Mouse (Mus musculus) hindbrain, embryonic 16.5 days (tissue): ENCODE measurements around the gene Ssxb9. TPM values are rescaled to one million over a fixed set of nuclear protein-coding genes. Genes with fewer than 3 reads are reported as not detected.
"Not testable (repeated sequence)": the region's sequence is repeated elsewhere in the genome, so short reads cannot be mapped to it uniquely, and the experiment has no call there.

ENCODE experiments used
- ATAC-seq: fragments of 200-750 bp; cut with Nextera tagmentation; 2 replicates; pipeline ENCODE4 v1.8.0; 2017; ENCODE audit warnings: moderate TSS enrichment, moderate library complexity
- H3K27ac ChIP-seq: fragments of 300-500 bp; sonication (generic); 2 replicates; pipeline ENCODE4 v1.5.1; 2014; ENCODE audit warnings: low read depth, mild to moderate bottlenecking, control low read depth, low read length, moderate library complexity
- H3K27me3 ChIP-seq: fragments of 300-500 bp; sonication (generic); replicated peaks from 2 replicates; pipeline ENCODE4 v1.6.1; 2014; ENCODE audit warnings: low read length; ENCODE audit not compliant: control insufficient read depth, insufficient read depth
- H3K36me3 ChIP-seq: fragments of 300-500 bp; sonication (generic); 2 replicates; pipeline ENCODE4 v1.6.1; 2014; ENCODE audit warnings: mild to moderate bottlenecking, low read length, moderate library complexity, mixed read lengths; ENCODE audit not compliant: control insufficient read depth, insufficient read depth
- H3K4me1 ChIP-seq: fragments of 300-500 bp; sonication (generic); 2 replicates; pipeline ENCODE4 v1.6.1; 2014; ENCODE audit warnings: low read depth, low read length; ENCODE audit not compliant: control insufficient read depth, insufficient read depth
- H3K4me2 ChIP-seq: fragments of 300-500 bp; sonication (generic); 2 replicates; pipeline ENCODE4 v1.6.1; 2014; ENCODE audit warnings: mild to moderate bottlenecking, low read length, control low read depth, moderate library complexity
- H3K4me3 ChIP-seq: fragments of 300-500 bp; sonication (generic); 2 replicates; pipeline ENCODE4 v1.5.1; 2014; ENCODE audit warnings: mild to moderate bottlenecking, low read length, control low read depth, moderate library complexity
- H3K9ac ChIP-seq: fragments of 300-500 bp; sonication (generic); 2 replicates; pipeline ENCODE4 v1.6.1; 2014; ENCODE audit warnings: low read depth, mild to moderate bottlenecking, control low read depth, low read length, moderate library complexity
- H3K9me3 ChIP-seq: fragments of 300-500 bp; sonication (generic); 2 replicates; pipeline ENCODE4 v1.6.1; 2014; ENCODE audit warnings: mild to moderate bottlenecking, low read length, moderate library complexity; ENCODE audit not compliant: control insufficient read depth
- WGBS: fragments of 180-500 bp; shearing (Covaris S2); extraction: QIAGEN DNeasy Blood & Tissue Kit; methylation state at CpG from one replicate; pipeline ENCODE4 v1.1.7; 2014; 5-methylcytosine and 5-hydroxymethylcytosine counted together
- polyA plus RNA-seq: library from polyadenylated mRNA; unstranded; fragments of >200 nt; fragmentation: Nextera tagmentation; extraction: Ambion mirVana; gene quantifications from 2 replicates; pipeline ENCODE4 v1.2.1, GENCODE M21; 2015

Ssxb9 gene
- not detected in 2 replicates for polyA plus RNA-seq

DNA sequence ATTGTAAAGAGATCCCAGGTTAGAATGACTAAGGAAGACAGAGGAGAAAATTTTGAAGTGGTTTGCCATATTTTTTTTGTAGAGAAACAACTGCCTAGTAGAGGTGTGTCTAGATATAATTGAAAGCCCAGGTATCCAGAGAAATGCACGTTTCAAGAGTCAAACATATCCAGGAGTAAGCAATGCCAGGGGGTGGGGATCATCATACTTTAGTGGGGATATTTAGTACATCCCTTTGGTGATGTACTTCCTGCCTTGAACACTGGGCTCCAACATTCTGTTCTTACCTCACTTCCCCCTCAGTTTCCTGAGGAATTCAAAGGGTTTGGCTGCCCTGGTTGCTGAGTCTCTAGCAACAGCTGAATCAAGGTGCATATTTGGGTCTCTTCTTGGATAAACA, at the start of gene Ssxb9:
Gene Ssxb9, plus strand, starts transcription at position 301 of the 400 bp plus-strand sequence.
- not testable (repeated sequence) for H3K4me1 ChIP-seq, H3K27me3 ChIP-seq, ATAC-seq, H3K4me2 ChIP-seq, H3K9me3 ChIP-seq, H3K4me3 ChIP-seq, H3K27ac ChIP-seq, H3K9ac ChIP-seq, H3K36me3 ChIP-seq
- WGBS, result 13% methylated on average over 1 of the region's 1 CpGs

DNA sequence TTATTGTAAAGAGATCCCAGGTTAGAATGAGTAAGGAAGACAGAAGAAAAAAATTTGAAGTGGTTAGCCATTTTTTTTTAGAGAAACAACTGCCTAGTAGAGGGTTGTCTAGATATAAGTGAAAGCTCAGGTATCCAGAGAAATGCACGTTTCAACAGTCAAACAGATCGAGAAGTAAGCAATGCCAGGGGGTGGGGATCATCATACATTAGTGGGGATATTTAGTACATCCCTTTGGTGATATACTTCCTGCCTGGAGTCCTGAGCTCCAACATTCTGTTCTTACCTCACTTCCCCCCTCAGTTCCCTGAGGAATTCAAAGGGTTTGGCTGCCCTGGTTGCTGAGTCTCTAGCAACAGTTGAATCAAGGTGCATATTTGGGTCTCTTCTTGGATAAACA, 39.7 kb upstream of the Ssxb9 start, which contains the start of gene Ssxb10:
Gene Ssxb10, plus strand, starts transcription at position 301 of the 400 bp plus-strand sequence.
- H3K9me3 ChIP-seq, result peaks cover 10% of the 10 kb centered on the region; the same call in 1 of the 2 replicates
- no peak within 1 kb of the TSS for H3K4me3 ChIP-seq
- H3K9ac ChIP-seq, result no peak within 1 kb of the TSS
- WGBS, result 67% methylated on average over 2 of the region's 2 CpGs
- ATAC-seq, result no peak
- no peaks in the 10 kb centered on the region for H3K27me3 ChIP-seq
- no peak within 1 kb of the TSS for H3K27ac ChIP-seq
- no peaks in the 10 kb centered on the region for H3K36me3 ChIP-seq
- no peak within 1 kb of the TSS for H3K4me2 ChIP-seq
- no peaks in the 10 kb centered on the region for H3K4me1 ChIP-seq

DNA sequence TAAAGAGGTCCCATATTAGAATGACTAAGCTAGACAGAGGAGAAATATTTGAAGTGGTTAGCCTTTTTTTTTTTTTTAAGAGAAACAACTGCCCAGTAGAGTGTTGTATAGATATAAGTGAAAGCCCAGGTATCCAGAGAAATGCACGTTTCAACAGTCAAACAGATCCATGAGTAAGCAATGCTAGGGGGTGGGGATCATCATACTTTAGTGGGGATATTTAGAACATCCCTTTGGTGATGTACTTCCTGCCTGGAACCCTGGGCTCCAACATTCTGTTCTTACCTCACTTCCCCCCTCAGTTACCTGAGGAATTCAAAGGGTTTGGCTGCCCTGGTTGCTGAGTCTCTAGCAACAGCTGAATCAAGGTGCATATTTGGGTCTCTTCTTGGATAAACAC, 46.2 kb downstream of the Ssxb9 start, which contains the start of gene Ssxb1:
Gene Ssxb1, plus strand, starts transcription at position 301 of the 400 bp plus-strand sequence.
- WGBS, result 17% methylated on average over 1 of the region's 1 CpGs
- not testable (repeated sequence) for H3K27me3 ChIP-seq, H3K27ac ChIP-seq, H3K4me2 ChIP-seq, H3K36me3 ChIP-seq, ATAC-seq, H3K9ac ChIP-seq, H3K4me3 ChIP-seq, H3K9me3 ChIP-seq, H3K4me1 ChIP-seq

Other genes starting within 250 kb of the Ssxb9 start
- 65.0 and 65.9 TPM in 2 replicates for gene Wdr13, start 234.1 kb upstream of the Ssxb9 start, polyA plus RNA-seq
- gene Rbm3, start 221.1 kb upstream of the Ssxb9 start, polyA plus RNA-seq, result 269 and 303 TPM in 2 replicates
- 23.2 and 23.3 TPM in 2 replicates for gene Tbc1d25, start 190.8 kb upstream of the Ssxb9 start, polyA plus RNA-seq
- 34.8 and 36.6 TPM in 2 replicates for gene Ebp, start 173.5 kb upstream of the Ssxb9 start, polyA plus RNA-seq
- 50.7 and 55.4 TPM in 2 replicates for gene Porcn, start 160.5 kb upstream of the Ssxb9 start, polyA plus RNA-seq
- 49.9 and 52.8 TPM in 2 replicates for gene Ftsj1, start 114.6 kb upstream of the Ssxb9 start, polyA plus RNA-seq
- 34.6 and 43.0 TPM in 2 replicates for gene Slc38a5, start 95.8 kb upstream of the Ssxb9 start, polyA plus RNA-seq
- gene Ssxb10, start 39.6 kb upstream of the Ssxb9 start, polyA plus RNA-seq, result not detected in 2 replicates
- not detected in 2 replicates for gene Ssxb1, start 46.3 kb downstream of the Ssxb9 start, polyA plus RNA-seq
- gene Ssxb2, start 94.7 kb downstream of the Ssxb9 start, polyA plus RNA-seq, result not detected in 2 replicates
- not detected in 2 replicates for gene Gm14459, start 158.0 kb downstream of the Ssxb9 start, polyA plus RNA-seq
- not detected in 2 replicates for gene Ssxb6, start 181.3 kb downstream of the Ssxb9 start, polyA plus RNA-seq
- gene Ssxb3, start 224.8 kb downstream of the Ssxb9 start, polyA plus RNA-seq, result not detected in 2 replicates